Mouse (Mus musculus) cerebellum, adult 9-11 months (tissue): ENCODE results near the gene Kif21a.

Source experiments
- DNase-seq: peaks from one replicate; pipeline ENCODE4 v3.0.0; 2022

Kif21a gene

GRCm38 (mm10) chr15:90938469-90938868, 111.3 kb downstream of the Kif21a start:
- DNase-seq, result no peak

GRCm38 (mm10) chr15:90935579-90935978, 114.2 kb downstream of the Kif21a start:
- DNase-seq, result no peak

GRCm38 (mm10) chr15:90931451-90931850, 118.3 kb downstream of the Kif21a start:
- no peak for DNase-seq

GRCm38 (mm10) chr15:90929043-90929442, 120.7 kb downstream of the Kif21a start:
- DNase-seq, result no peak

- DNase-seq, result no peak
Measured at GRCm38 (mm10) chr15:90896480-90896879, 153.3 kb downstream of the Kif21a start.

GRCm38 (mm10) chr15:90887466-90887865, 162.3 kb downstream of the Kif21a start:
- DNase-seq, result no peak
